Mouse (Mus musculus) ovary, postnatal 10 days (tissue): ENCODE results near the gene Gtf2h3.
A peak's percentile ranks its signal among the peaks of the same experiment; 100 is the strongest.
"Not testable (repeated sequence)": the region's sequence is repeated elsewhere in the genome, so short reads cannot be mapped to it uniquely, and the experiment has no call there.

ENCODE experiments used
- DNase-seq: peaks from one replicate; pipeline ENCODE4 v3.0.0; 2022; ENCODE audit warnings: low spot score

Gene Gtf2h3

GRCm38 (mm10) chr5:124571068-124571467 lies 7.9 kb upstream of the Gtf2h3 start:
- no peak for DNase-seq

- DNase-seq: no peak
These were observed 3.5 kb upstream of the Gtf2h3 start for GRCm38 (mm10) chr5:124575467-124575866.

- no peak for DNase-seq
These were observed 3.6 kb downstream of the Gtf2h3 start for GRCm38 (mm10) chr5:124582515-124582914.

- no peak for DNase-seq
These were observed 13.8 kb downstream of the Gtf2h3 start for GRCm38 (mm10) chr5:124592768-124593167.

GRCm38 (mm10) chr5:124598224-124599174 lies 19.6 kb downstream of the Gtf2h3 start:
- peak; percentile 89 for DNase-seq

GRCm38 (mm10) chr5:124599726-124600125 lies 20.8 kb downstream of the Gtf2h3 start:
- DNase-seq: not testable (repeated sequence)

- DNase-seq: no peak
These were observed 23.4 kb downstream of the Gtf2h3 start for GRCm38 (mm10) chr5:124602349-124602748.

GRCm38 (mm10) chr5:124604296-124604695 lies 25.4 kb downstream of the Gtf2h3 start:
- no peak for DNase-seq

- no peak for DNase-seq
These were observed 26.2 kb downstream of the Gtf2h3 start for GRCm38 (mm10) chr5:124605041-124605622.

- no peak for DNase-seq
These were observed 32.0 kb downstream of the Gtf2h3 start for GRCm38 (mm10) chr5:124610965-124611364.

- no peak for DNase-seq
These were observed 35.8 kb downstream of the Gtf2h3 start for GRCm38 (mm10) chr5:124614709-124615108.

GRCm38 (mm10) chr5:124618711-124619110 lies 39.8 kb downstream of the Gtf2h3 start:
- DNase-seq: no peak

GRCm38 (mm10) chr5:124621362-124621761 lies 42.4 kb downstream of the Gtf2h3 start:
- DNase-seq: no peak

- DNase-seq: no peak
These were observed 44.0 kb downstream of the Gtf2h3 start for GRCm38 (mm10) chr5:124622890-124623289.

- no peak for DNase-seq
These were observed 45.4 kb downstream of the Gtf2h3 start for GRCm38 (mm10) chr5:124624291-124624690.

GRCm38 (mm10) chr5:124628448-124629363 lies 49.8 kb downstream of the Gtf2h3 start, which contains the start of gene Atp6v0a2:
TSS of gene Atp6v0a2 (plus strand) at chr5:124628576.
- DNase-seq: peak; percentile 88

GRCm38 (mm10) chr5:124629641-124630040 lies 50.7 kb downstream of the Gtf2h3 start:
- DNase-seq: no peak

- DNase-seq: no peak
These were observed 52.7 kb downstream of the Gtf2h3 start for GRCm38 (mm10) chr5:124631685-124632084.

- DNase-seq: no peak
These were observed 53.5 kb downstream of the Gtf2h3 start for GRCm38 (mm10) chr5:124632461-124632860.

- no peak for DNase-seq
These were observed 54.5 kb downstream of the Gtf2h3 start for GRCm38 (mm10) chr5:124633425-124633824.

- DNase-seq: not testable (repeated sequence)
These were observed 56.1 kb downstream of the Gtf2h3 start for GRCm38 (mm10) chr5:124635068-124635467.

GRCm38 (mm10) chr5:124636139-124636538 lies 57.2 kb downstream of the Gtf2h3 start:
- DNase-seq: no peak
